Mouse (Mus musculus) liver, embryonic 16.5 days (tissue): ENCODE measurements around the gene Gbf1. TPM values are rescaled to one million over a fixed set of nuclear protein-coding genes. Genes with fewer than 3 reads are reported as not detected.

Experiments used
- ATAC-seq: fragments of 200-750 bp; cut with Nextera tagmentation; 2 replicates; pipeline ENCODE4 v1.8.0; 2017; ENCODE audit warnings: low read depth, mild to moderate bottlenecking, moderate number of reproducible peaks, moderate library complexity
- H3K27ac ChIP-seq: fragments of 300-500 bp; sonication (generic); 2 replicates; pipeline ENCODE4 v1.5.1; 2014; ENCODE audit warnings: mild to moderate bottlenecking, low read length
- H3K27me3 ChIP-seq: fragments of 300-500 bp; sonication (generic); 2 replicates; pipeline ENCODE4 v1.6.1; 2014; ENCODE audit warnings: low read depth, low read length, mixed read lengths; ENCODE audit not compliant: control insufficient read depth, insufficient read depth
- H3K36me3 ChIP-seq: fragments of 300-500 bp; sonication (generic); 2 replicates; pipeline ENCODE4 v1.6.1; 2014; ENCODE audit warnings: mild to moderate bottlenecking; ENCODE audit not compliant: control insufficient read depth, insufficient read depth
- H3K4me1 ChIP-seq: fragments of 300-500 bp; sonication (generic); 2 replicates; pipeline ENCODE4 v1.6.1; 2014; ENCODE audit warnings: low read depth, low read length, mixed read lengths; ENCODE audit not compliant: control insufficient read depth
- H3K4me2 ChIP-seq: fragments of 300-500 bp; sonication (generic); 2 replicates; pipeline ENCODE4 v1.6.1; 2014; ENCODE audit warnings: low read depth, low read length, mixed read lengths
- H3K4me3 ChIP-seq: fragments of 300-500 bp; sonication (generic); 2 replicates; pipeline ENCODE4 v1.5.1; 2014; ENCODE audit warnings: low read depth, mild to moderate bottlenecking, low read length
- H3K9ac ChIP-seq: fragments of 300-500 bp; sonication (generic); 2 replicates; pipeline ENCODE4 v1.6.1; 2014; ENCODE audit warnings: low read depth, low read length
- H3K9me3 ChIP-seq: fragments of 300-500 bp; sonication (generic); replicated peaks from 2 replicates; pipeline ENCODE4 v1.6.1; 2016; ENCODE audit warnings: low read length; ENCODE audit not compliant: control insufficient read depth
- WGBS: fragments of 180-500 bp; shearing (Covaris S2); extraction: QIAGEN DNeasy Blood & Tissue Kit; methylation state at CpG from one replicate; pipeline ENCODE4 v1.1.7; 2014; ENCODE audit not compliant: insufficient replicate concordance; 5-methylcytosine and 5-hydroxymethylcytosine counted together
- polyA plus RNA-seq: library from polyadenylated mRNA; unstranded; fragments of >200 nt; fragmentation: Nextera tagmentation; extraction: Ambion mirVana; gene quantifications from 2 replicates; pipeline ENCODE4 v1.2.1, GENCODE M21; 2015

Gene Gbf1
- polyA plus RNA-seq, 1 experiment from 2014 or later, result 14.8 TPM

GRCm38 (mm10) chr19:46169396-46169795 lies 17.1 kb downstream of the Gbf1 start:
- WGBS, result 80% methylated on average over 3 of the region's 3 CpGs
- Histone ChIP-seq H3K36me3 (peaks cover 7% of the 10 kb centered on the region; the same call in 1 of the 2 replicates), H3K4me2 (no peak overlapping the region)

GRCm38 (mm10) chr19:46169913-46170312 lies 17.6 kb downstream of the Gbf1 start:
- H3K27ac ChIP-seq, result no peak overlapping the region
- no peak for ATAC-seq
- 69% methylated on average over 1 of the region's 1 CpGs for WGBS

More at GRCm38 (mm10) chr19:46169396-46169795, 17.1 kb downstream of the Gbf1 start:
- H3K9me3 ChIP-seq, result no peaks in the 10 kb centered on the region
- no peak overlapping the region for H3K27ac ChIP-seq
- no peaks in the 10 kb centered on the region for H3K27me3 ChIP-seq
- no peak for ATAC-seq
- H3K9ac ChIP-seq, result no peak overlapping the region
- H3K4me1 ChIP-seq, result no peaks in the 10 kb centered on the region
- no peak overlapping the region for H3K4me3 ChIP-seq

GRCm38 (mm10) chr19:46172541-46172940 lies 20.2 kb downstream of the Gbf1 start:
- no peak for ATAC-seq
- H3K9me3 ChIP-seq, result no peaks in the 10 kb centered on the region
- 58% methylated on average over 5 of the region's 5 CpGs for WGBS
- H3K9ac ChIP-seq, result no peak overlapping the region
- no peak overlapping the region for H3K27ac ChIP-seq
- no peaks in the 10 kb centered on the region for H3K4me1 ChIP-seq
- peaks cover 7% of the 10 kb centered on the region; the same call in 1 of the 2 replicates for H3K36me3 ChIP-seq
- no peaks in the 10 kb centered on the region for H3K27me3 ChIP-seq
- no peak overlapping the region for H3K4me3 ChIP-seq
- H3K4me2 ChIP-seq, result no peak overlapping the region

More at GRCm38 (mm10) chr19:46169913-46170312, 17.6 kb downstream of the Gbf1 start:
- Histone ChIP-seq H3K36me3 (peaks cover 7% of the 10 kb centered on the region; the same call in 1 of the 2 replicates), H3K9me3 (no peaks in the 10 kb centered on the region), H3K4me3 (no peak overlapping the region), H3K4me2 (no peak overlapping the region), H3K9ac (no peak overlapping the region), H3K4me1 (no peaks in the 10 kb centered on the region), H3K27me3 (no peaks in the 10 kb centered on the region)

GRCm38 (mm10) chr19:46175173-46175572 lies 22.9 kb downstream of the Gbf1 start:
- Histone ChIP-seq H3K4me1 (no peaks in the 10 kb centered on the region), H3K27ac (no peak overlapping the region), H3K4me3 (no peak overlapping the region), H3K36me3 (peaks cover 7% of the 10 kb centered on the region; the same call in 1 of the 2 replicates), H3K4me2 (no peak overlapping the region), H3K9me3 (no peaks in the 10 kb centered on the region), H3K9ac (no peak overlapping the region), H3K27me3 (no peaks in the 10 kb centered on the region)
- no peak for ATAC-seq

GRCm38 (mm10) chr19:46177046-46177445 lies 24.7 kb downstream of the Gbf1 start:
- Histone ChIP-seq H3K9ac (no peak overlapping the region), H3K27me3 (no peaks in the 10 kb centered on the region), H3K9me3 (no peaks in the 10 kb centered on the region), H3K4me3 (no peak overlapping the region), H3K4me1 (no peaks in the 10 kb centered on the region), H3K27ac (no peak overlapping the region), H3K4me2 (no peak overlapping the region), H3K36me3 (no peaks in the 10 kb centered on the region)
- no peak for ATAC-seq
- 56% methylated on average over 5 of the region's 5 CpGs for WGBS

- Histone ChIP-seq H3K27me3 (no peaks in the 10 kb centered on the region), H3K9me3 (no peaks in the 10 kb centered on the region), H3K4me1 (no peaks in the 10 kb centered on the region), H3K4me2 (no peak overlapping the region), H3K36me3 (no peaks in the 10 kb centered on the region), H3K27ac (no peak overlapping the region), H3K4me3 (no peak overlapping the region), H3K9ac (no peak overlapping the region)
- ATAC-seq, result no peak
- WGBS, result 60% methylated on average over 2 of the region's 2 CpGs
Observed at GRCm38 (mm10) chr19:46180274-46180673, 28.0 kb downstream of the Gbf1 start.

- H3K9ac ChIP-seq, result no peak overlapping the region
- no peaks in the 10 kb centered on the region for H3K36me3 ChIP-seq
- no peaks in the 10 kb centered on the region for H3K9me3 ChIP-seq
- 79% methylated on average over 3 of the region's 3 CpGs for WGBS
- H3K27ac ChIP-seq, result no peak overlapping the region
- H3K4me2 ChIP-seq, result no peak overlapping the region
- no peak overlapping the region for H3K4me3 ChIP-seq
- no peaks in the 10 kb centered on the region for H3K27me3 ChIP-seq
- ATAC-seq, result no peak
- H3K4me1 ChIP-seq, result no peaks in the 10 kb centered on the region; the same call in 1 of the 2 replicates
Observed at GRCm38 (mm10) chr19:46182241-46182640, 29.9 kb downstream of the Gbf1 start.

- 18% methylated on average over 3 of the region's 3 CpGs for WGBS
- no peak overlapping the region for H3K4me2 ChIP-seq
- no peak overlapping the region for H3K4me3 ChIP-seq
- no peak for ATAC-seq
- no peaks in the 10 kb centered on the region for H3K36me3 ChIP-seq
- no peaks in the 10 kb centered on the region; the same call in none of the 2 replicates for H3K4me1 ChIP-seq
- no peak overlapping the region for H3K9ac ChIP-seq
- H3K27me3 ChIP-seq, result no peaks in the 10 kb centered on the region
- no peak overlapping the region for H3K27ac ChIP-seq
- no peaks in the 10 kb centered on the region for H3K9me3 ChIP-seq
Observed at GRCm38 (mm10) chr19:46186611-46187010, 34.3 kb downstream of the Gbf1 start.

- Histone ChIP-seq H3K27ac (no peak overlapping the region), H3K4me1 (no peaks in the 10 kb centered on the region; the same call in none of the 2 replicates), H3K9ac (no peak overlapping the region), H3K36me3 (no peaks in the 10 kb centered on the region), H3K27me3 (no peaks in the 10 kb centered on the region), H3K4me2 (no peak overlapping the region), H3K9me3 (no peaks in the 10 kb centered on the region), H3K4me3 (no peak overlapping the region)
- no peak for ATAC-seq
- WGBS, result 23% methylated on average over 2 of the region's 2 CpGs
Observed at GRCm38 (mm10) chr19:46187203-46187602, 34.9 kb downstream of the Gbf1 start.
